Mouse (Mus musculus) small intestine, adult 2 months (tissue): Measurements from ENCODE around the gene Mpped1.

Experiments
- CTCF ChIP-seq: fragments of 200-500 bp; IDR thresholded peaks from 2 replicates; pipeline ENCODE4 v1.5.1; 2012; ENCODE audit warnings: low read depth, mild to moderate bottlenecking, control low read depth, inconsistent platforms, low read length, moderate library complexity, mixed read lengths; ENCODE audit not compliant: insufficient replicate concordance, insufficient read length; ENCODE audit errors: extremely low read depth
- POLR2A ChIP-seq: fragments of 200-500 bp; IDR thresholded peaks from 2 replicates; pipeline ENCODE4 v1.6.1; 2012; ENCODE audit warnings: low read depth, mild to moderate bottlenecking, control low read depth, inconsistent platforms, low read length, moderate library complexity

- no peak for TF ChIP-seq POLR2A
- TF ChIP-seq CTCF: no peak
Measured at GRCm38 (mm10) chr15:83877898-83878297, 98.6 kb downstream of the Mpped1 start.
